Mouse (Mus musculus) forebrain, embryonic 10.5 days (tissue): ENCODE data around the gene Ssbp2. TPM values are rescaled to one million over a fixed set of nuclear protein-coding genes. Genes with fewer than 3 reads are reported as not detected.

Experiments
- DNase-seq: peaks from one replicate; pipeline ENCODE4 v3.0.0-alpha.2; 2017; ENCODE audit warnings: low spot score; ENCODE audit errors: extremely low spot score
- H3K27ac ChIP-seq: fragments of 300-500 bp; sonication (generic); 2 replicates; pipeline ENCODE4 v1.5.1; 2016; ENCODE audit warnings: mild to moderate bottlenecking
- H3K27me3 ChIP-seq: fragments of 300-500 bp; sonication (generic); 2 replicates; pipeline ENCODE4 v1.6.1; 2016; ENCODE audit warnings: mild to moderate bottlenecking; ENCODE audit not compliant: poor library complexity, severe bottlenecking
- H3K36me3 ChIP-seq: fragments of 300-500 bp; sonication (generic); replicated peaks from 2 replicates; pipeline ENCODE4 v1.6.1; 2016; ENCODE audit warnings: mild to moderate bottlenecking, moderate library complexity
- H3K4me1 ChIP-seq: fragments of 300-500 bp; sonication (generic); 2 replicates; pipeline ENCODE4 v1.6.1; 2016
- H3K4me3 ChIP-seq: fragments of 300-500 bp; sonication (generic); 2 replicates; pipeline ENCODE4 v1.5.1; 2016; ENCODE audit warnings: mild to moderate bottlenecking, moderate library complexity
- H3K9me3 ChIP-seq: fragments of 300-500 bp; sonication (generic); 2 replicates; pipeline ENCODE4 v1.6.1; 2016; ENCODE audit warnings: mild to moderate bottlenecking, moderate library complexity
- WGBS: fragments of 180-500 bp; shearing (Covaris S2); methylation state at CpG from one replicate; pipeline ENCODE4 v1.1.7; 2016; 5-methylcytosine and 5-hydroxymethylcytosine counted together
- polyA plus RNA-seq: library from polyadenylated mRNA; unstranded; fragments of >200 nt; fragmentation: Nextera tagmentation; extraction: Ambion mirVana; gene quantifications from 2 replicates; pipeline ENCODE4 v1.2.1, GENCODE M21; 2016

Gene Ssbp2
- polyA plus RNA-seq, 1 experiment from 2014 or later: 149 TPM

GRCm38 (mm10) chr13:91616050-91616449 is 156.0 kb downstream of the Ssbp2 start:
- peaks cover 11% of the 10 kb centered on the region for H3K36me3 ChIP-seq
- no peaks in the 10 kb centered on the region for H3K27me3 ChIP-seq
- DNase-seq: no peak
- no peaks in the 10 kb centered on the region for H3K4me1 ChIP-seq
- no peak overlapping the region for H3K27ac ChIP-seq
- no peaks in the 10 kb centered on the region for H3K9me3 ChIP-seq
- H3K4me3 ChIP-seq: no peak overlapping the region
- WGBS: 89% methylated on average over 3 of the region's 3 CpGs

DNA sequence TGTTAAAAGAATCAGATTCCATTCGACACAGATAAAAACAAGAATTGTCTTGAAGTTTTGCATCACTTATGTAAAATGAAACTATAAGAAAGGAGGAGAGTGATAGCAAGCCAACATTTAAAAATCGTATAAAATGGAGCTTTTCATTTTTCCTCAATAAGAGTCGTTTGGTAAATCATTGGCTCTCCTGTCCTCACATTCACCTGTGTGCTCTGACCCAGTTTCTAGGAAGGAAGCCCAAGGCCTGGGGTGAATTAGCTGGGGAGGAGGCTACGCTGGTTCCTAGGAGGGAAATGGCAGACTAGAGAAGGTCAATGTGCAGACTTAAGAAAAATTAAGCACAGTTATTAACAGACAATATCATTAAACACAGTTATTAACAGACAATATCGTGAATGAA is 156.8 kb downstream of the Ssbp2 start:
- Histone ChIP-seq H3K4me3 (no peak overlapping the region), H3K27me3 (no peaks in the 10 kb centered on the region), H3K36me3 (peaks cover 13% of the 10 kb centered on the region), H3K9me3 (no peaks in the 10 kb centered on the region), H3K4me1 (no peaks in the 10 kb centered on the region), H3K27ac (no peak overlapping the region)
- DNase-seq: no peak
- 92% methylated on average over 5 of the region's 5 CpGs for WGBS

DNA sequence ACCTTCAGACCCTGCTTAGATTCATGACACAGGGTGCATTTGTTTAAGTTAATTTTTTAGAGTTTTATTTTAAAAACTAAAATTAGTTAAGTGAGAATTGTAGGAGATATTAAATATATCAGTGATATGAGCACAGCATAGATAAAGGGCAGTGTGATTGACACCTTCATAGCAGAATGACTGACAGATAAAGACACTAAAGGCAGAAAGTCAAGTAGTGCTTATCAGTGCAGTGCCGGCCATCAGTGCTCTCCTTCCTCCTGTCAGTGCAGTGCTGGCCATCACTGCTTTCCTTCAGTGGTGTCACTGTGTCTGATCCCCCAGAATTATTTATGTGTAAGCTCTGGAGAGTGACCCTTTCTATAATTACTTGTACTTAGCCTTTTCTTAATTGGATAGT is 159.3 kb downstream of the Ssbp2 start:
- DNase-seq: no peak
- Histone ChIP-seq H3K27me3 (no peaks in the 10 kb centered on the region), H3K4me3 (no peak overlapping the region), H3K9me3 (no peaks in the 10 kb centered on the region; the same call in 1 of the 2 replicates), H3K4me1 (no peaks in the 10 kb centered on the region), H3K36me3 (peaks cover 20% of the 10 kb centered on the region), H3K27ac (no peak overlapping the region)
- 84% methylated on average over 1 of the region's 1 CpGs for WGBS

- Histone ChIP-seq H3K4me3 (no peak overlapping the region), H3K9me3 (no peaks in the 10 kb centered on the region; the same call in 1 of the 2 replicates), H3K27ac (no peak overlapping the region), H3K36me3 (peaks cover 23% of the 10 kb centered on the region), H3K4me1 (no peaks in the 10 kb centered on the region), H3K27me3 (no peaks in the 10 kb centered on the region)
- 88% methylated on average over 3 of the region's 3 CpGs for WGBS
- no peak for DNase-seq
Measured at GRCm38 (mm10) chr13:91620541-91620940, 160.5 kb downstream of the Ssbp2 start.

GRCm38 (mm10) chr13:91631291-91631799 is 171.3 kb downstream of the Ssbp2 start:
- H3K36me3 ChIP-seq: no peaks in the 10 kb centered on the region
- H3K4me1 ChIP-seq: no peaks in the 10 kb centered on the region
- 89% methylated on average over 9 of the region's 9 CpGs for whole genome bisulfite sequencing
- no peak overlapping the region for H3K27ac ChIP-seq
- DNase-seq: no peak
- no peak overlapping the region for H3K4me3 ChIP-seq
- no peaks in the 10 kb centered on the region for H3K27me3 ChIP-seq
- no peaks in the 10 kb centered on the region for H3K9me3 ChIP-seq

DNA sequence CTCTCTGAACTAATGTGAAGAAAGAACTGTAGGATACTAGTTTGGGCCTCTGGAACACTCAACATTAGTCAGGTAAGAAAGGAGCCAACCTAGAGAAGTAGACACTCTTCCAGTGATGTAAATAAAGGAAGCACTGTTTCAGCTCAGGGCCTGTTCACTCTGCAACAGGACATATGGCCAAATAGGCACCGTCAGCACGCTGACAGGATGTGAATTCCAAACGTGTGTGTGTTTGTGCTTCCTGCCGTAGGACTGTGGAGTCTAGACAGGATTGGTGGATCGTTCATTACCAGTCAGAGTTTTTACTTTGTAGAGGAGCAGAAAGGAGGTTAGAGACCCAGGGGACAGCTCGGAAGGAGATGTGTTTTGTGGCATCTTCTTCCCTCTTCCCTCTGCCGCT is 174.0 kb downstream of the Ssbp2 start:
- no peaks in the 10 kb centered on the region for H3K9me3 ChIP-seq
- 81% methylated on average over 7 of the region's 7 CpGs for WGBS
- no peak overlapping the region for H3K27ac ChIP-seq
- H3K4me1 ChIP-seq: no peaks in the 10 kb centered on the region
- no peaks in the 10 kb centered on the region for H3K36me3 ChIP-seq
- H3K4me3 ChIP-seq: no peak overlapping the region
- H3K27me3 ChIP-seq: no peaks in the 10 kb centered on the region
- DNase-seq: no peak

GRCm38 (mm10) chr13:91635957-91636356 is 175.9 kb downstream of the Ssbp2 start:
- H3K9me3 ChIP-seq: no peaks in the 10 kb centered on the region
- no peak overlapping the region for H3K4me3 ChIP-seq
- no peaks in the 10 kb centered on the region for H3K27me3 ChIP-seq

DNA sequence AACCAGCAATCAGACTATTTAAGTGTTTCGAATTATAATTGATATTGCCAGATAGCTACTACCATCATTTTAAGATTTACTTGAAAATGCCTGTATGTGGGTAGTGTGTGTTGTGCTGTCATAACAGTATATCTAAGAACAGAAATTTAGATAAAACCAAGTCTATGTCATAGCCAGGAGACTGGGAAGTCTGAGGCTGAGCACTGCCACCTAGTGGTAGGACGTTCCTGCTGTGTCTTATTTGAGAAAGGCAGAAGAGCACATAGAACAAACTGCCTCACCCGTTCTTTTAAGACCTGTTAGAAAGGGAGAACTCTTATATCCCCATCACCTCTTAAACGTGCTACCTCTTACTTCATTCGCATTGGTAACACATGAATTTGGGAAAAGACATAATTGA is 176.7 kb downstream of the Ssbp2 start:
- Histone ChIP-seq H3K36me3 (no peaks in the 10 kb centered on the region), H3K27ac (no peak overlapping the region), H3K4me3 (no peak overlapping the region), H3K9me3 (no peaks in the 10 kb centered on the region), H3K27me3 (no peaks in the 10 kb centered on the region), H3K4me1 (no peaks in the 10 kb centered on the region)
- 22% methylated on average over 5 of the region's 5 CpGs for WGBS
- peak; percentile 70 for DNase-seq

More at GRCm38 (mm10) chr13:91635957-91636356, 175.9 kb downstream of the Ssbp2 start:
- WGBS: 82% methylated on average over 2 of the region's 2 CpGs
- no peak for DNase-seq
- H3K36me3 ChIP-seq: no peaks in the 10 kb centered on the region
- no peak overlapping the region for H3K27ac ChIP-seq
- no peaks in the 10 kb centered on the region for H3K4me1 ChIP-seq

- H3K36me3 ChIP-seq: no peaks in the 10 kb centered on the region
- H3K9me3 ChIP-seq: no peaks in the 10 kb centered on the region
- H3K4me3 ChIP-seq: no peak overlapping the region
- no peak for DNase-seq
- H3K27me3 ChIP-seq: no peaks in the 10 kb centered on the region
- H3K27ac ChIP-seq: no peak overlapping the region
- no peaks in the 10 kb centered on the region for H3K4me1 ChIP-seq
- 81% methylated on average over 5 of the region's 5 CpGs for WGBS
Measured at GRCm38 (mm10) chr13:91638836-91639235, 178.8 kb downstream of the Ssbp2 start.

- no peaks in the 10 kb centered on the region for H3K36me3 ChIP-seq
- no peak overlapping the region for H3K4me3 ChIP-seq
- no peaks in the 10 kb centered on the region for H3K9me3 ChIP-seq
- DNase-seq: no peak
- no peak overlapping the region for H3K27ac ChIP-seq
- WGBS: 90% methylated on average over 5 of the region's 5 CpGs
- no peaks in the 10 kb centered on the region for H3K4me1 ChIP-seq
- no peaks in the 10 kb centered on the region for H3K27me3 ChIP-seq
Measured at GRCm38 (mm10) chr13:91640219-91640618, 180.1 kb downstream of the Ssbp2 start.

DNA sequence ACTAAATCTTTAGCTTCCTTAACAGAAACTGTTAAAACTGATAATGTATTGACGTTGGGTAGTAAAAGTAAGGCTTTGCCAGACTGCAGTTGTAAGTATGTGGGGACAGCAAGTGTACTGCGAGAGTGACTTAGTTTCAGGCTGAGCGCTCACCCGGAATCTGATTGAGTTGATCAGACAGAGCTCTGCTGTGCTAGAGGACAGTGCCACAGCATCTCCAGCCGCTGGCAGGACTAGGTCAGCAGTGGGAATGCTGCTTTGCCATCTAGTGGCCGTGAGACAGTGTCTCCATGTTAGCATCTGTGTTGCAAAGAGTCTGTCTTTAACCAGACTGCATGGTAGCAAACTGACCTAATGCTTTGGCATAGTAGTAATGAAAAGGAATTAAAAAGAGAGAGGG is 188.2 kb downstream of the Ssbp2 start:
- Histone ChIP-seq H3K4me1 (0 out of 2 replicates have a peak, but pooled peaks cover 5% of the 10 kb centered on the region), H3K27me3 (no peaks in the 10 kb centered on the region), H3K9me3 (no peaks in the 10 kb centered on the region), H3K27ac (no peak overlapping the region), H3K4me3 (no peak overlapping the region), H3K36me3 (no peaks in the 10 kb centered on the region)
- peak; percentile 45 for DNase-seq
- 27% methylated on average over 6 of the region's 6 CpGs for WGBS

DNA sequence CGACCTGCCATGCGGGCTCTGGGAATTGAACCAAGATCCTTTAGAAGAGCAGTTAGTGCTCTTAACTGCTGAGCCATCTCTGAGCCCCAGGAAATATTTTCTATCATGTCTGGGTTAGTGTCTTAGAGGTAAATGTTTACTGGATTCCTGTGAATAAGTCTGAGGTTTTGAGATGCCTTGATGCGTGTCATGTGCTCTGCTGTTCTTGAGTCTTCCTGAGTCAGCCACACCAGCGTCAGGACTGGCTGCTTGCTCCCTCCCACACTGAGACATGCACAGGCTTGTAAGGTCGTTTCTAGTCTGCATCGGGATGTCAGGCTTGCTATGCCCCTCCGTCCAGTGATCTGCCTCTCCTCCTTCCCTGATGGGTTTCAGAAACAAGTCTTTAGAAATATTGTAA is 189.8 kb downstream of the Ssbp2 start:
- DNase-seq: no peak
- WGBS: 78% methylated on average over 7 of the region's 7 CpGs
- H3K9me3 ChIP-seq: no peaks in the 10 kb centered on the region

GRCm38 (mm10) chr13:91661068-91661795 is 201.1 kb downstream of the Ssbp2 start:
- Histone ChIP-seq H3K4me3 (no peak overlapping the region), H3K9me3 (no peaks in the 10 kb centered on the region), H3K27ac (no peak overlapping the region), H3K36me3 (no peaks in the 10 kb centered on the region), H3K27me3 (no peaks in the 10 kb centered on the region), H3K4me1 (no peaks in the 10 kb centered on the region)
- WGBS: 93% methylated on average over 5 of the region's 5 CpGs
- no peak for DNase-seq

More for the DNA sequence above, 189.8 kb downstream of the Ssbp2 start:
- H3K27ac ChIP-seq: no peak overlapping the region
- no peak overlapping the region for H3K4me3 ChIP-seq
- 0 out of 2 replicates have a peak, but pooled peaks cover 5% of the 10 kb centered on the region for H3K4me1 ChIP-seq
- H3K27me3 ChIP-seq: no peaks in the 10 kb centered on the region
- H3K36me3 ChIP-seq: 0 out of 2 replicates have a peak, but pooled peaks cover 3% of the 10 kb centered on the region
